Mouse (Mus musculus) cerebellum, postnatal 10 days (tissue): ENCODE measurements at regions not wholly inside any gene's neighbourhood (a gene's known extent, or its start where the extent isn't known, plus 50 kb on each side); places are given as distances from the start of the nearest gene placed in this dataset.

ENCODE experiments used
- DNase-seq, 2 experiments: peaks; one replicate each; pipeline ENCODE4 v3.0.0; 2021; ENCODE audit warnings: mixed read lengths in 2 of 2

GRCm38 (mm10) chr3:148762541-148763225 lies 227.7 kb downstream of the Adgrl2 start:
- DNase-seq: no peak

- no peak for DNase-seq
These were observed 228.8 kb downstream of the Adgrl2 start for GRCm38 (mm10) chr3:148761586-148761985.

GRCm38 (mm10) chr3:148759500-148759899 lies 230.9 kb downstream of the Adgrl2 start:
- DNase-seq: no peak

GRCm38 (mm10) chr3:148746234-148746633 lies 244.1 kb downstream of the Adgrl2 start:
- DNase-seq: no peak

- DNase-seq: no peak
These were observed 245.7 kb downstream of the Adgrl2 start for GRCm38 (mm10) chr3:148744651-148745050.

- DNase-seq: no peak
These were observed 256.1 kb downstream of the Adgrl2 start for GRCm38 (mm10) chr3:148734194-148734749.

GRCm38 (mm10) chr3:148733227-148733854 lies 257.0 kb downstream of the Adgrl2 start:
- DNase-seq: no peak

- DNase-seq: no peak
These were observed 258.9 kb downstream of the Adgrl2 start for GRCm38 (mm10) chr3:148731436-148731835.

GRCm38 (mm10) chr3:148729242-148729680 lies 261.1 kb downstream of the Adgrl2 start:
- peak; percentile 43 to 50 for DNase-seq

GRCm38 (mm10) chr3:148728513-148729241 lies 261.7 kb downstream of the Adgrl2 start:
- DNase-seq: no peak

GRCm38 (mm10) chr3:148726596-148727331 lies 263.6 kb downstream of the Adgrl2 start:
- peak in 1 of 2 experiments; percentile 5 for DNase-seq

- no peak for DNase-seq
These were observed 293.8 kb downstream of the Adgrl2 start for GRCm38 (mm10) chr3:148696555-148696954.

- DNase-seq: no peak
These were observed 294.9 kb downstream of the Adgrl2 start for GRCm38 (mm10) chr3:148695453-148695852.

GRCm38 (mm10) chr3:148683181-148683580 lies 307.2 kb downstream of the Adgrl2 start:
- peak in 1 of 2 experiments; percentile 25 for DNase-seq

GRCm38 (mm10) chr3:148682445-148682994 lies 307.8 kb downstream of the Adgrl2 start:
- DNase-seq: no peak

- DNase-seq: no peak
These were observed 309.2 kb downstream of the Adgrl2 start for GRCm38 (mm10) chr3:148681186-148681585.

- no peak for DNase-seq
These were observed 309.6 kb downstream of the Adgrl2 start for GRCm38 (mm10) chr3:148680737-148681136.

GRCm38 (mm10) chr3:148680086-148680485 lies 310.3 kb downstream of the Adgrl2 start:
- DNase-seq: no peak

GRCm38 (mm10) chr3:148679121-148679520 lies 311.2 kb downstream of the Adgrl2 start:
- DNase-seq: no peak

GRCm38 (mm10) chr3:148676025-148676424 lies 314.3 kb downstream of the Adgrl2 start:
- DNase-seq: no peak

GRCm38 (mm10) chr3:148662888-148663477 lies 327.4 kb downstream of the Adgrl2 start:
- DNase-seq: no peak

GRCm38 (mm10) chr3:148659024-148659423 lies 331.3 kb downstream of the Adgrl2 start:
- no peak for DNase-seq
